Mouse (Mus musculus): ENCODE measurements around the gene Olfr812. TPM values are rescaled to one million over a fixed set of nuclear protein-coding genes. Genes with fewer than 3 reads are reported as not detected.

The Olfr812 gene
- not detected in 2 replicates for polyA plus RNA-seq (2015; fragmentation: Nextera tagmentation; extraction: Ambion mirVana)

GRCm38 (mm10) chr10:129845994-129846393 is at the start of gene Olfr812:
Gene Olfr812 (minus strand): TSS chr10:129846094.

GRCm38 (mm10) chr10:129879751-129880150 is 33.9 kb upstream of the Olfr812 start, which contains the start of gene Olfr814:
Gene Olfr814 (minus strand): TSS chr10:129879851.

GRCm38 (mm10) chr10:129855067-129855466 is 9.2 kb upstream of the Olfr812 start, which contains the start of gene Olfr813:
Gene Olfr813 (plus strand): TSS chr10:129855367.

GRCm38 (mm10) chr10:129804296-129804695 is 41.6 kb downstream of the Olfr812 start, which contains the start of gene Olfr811:
Gene Olfr811 (minus strand): TSS chr10:129804396.

GRCm38 (mm10) chr10:129794817-129795216 is 51.1 kb downstream of the Olfr812 start, which contains the start of gene Olfr810:
Gene Olfr810 (minus strand): TSS chr10:129794917.

Other genes starting within 250 kb of the Olfr812 start
- gene Olfr796, start 233.5 kb downstream of the Olfr812 start, polyA plus RNA-seq (2015; fragmentation: Nextera tagmentation; extraction: Ambion mirVana): not detected in 2 replicates
- not detected in 2 replicates for gene Olfr798, start 218.2 kb downstream of the Olfr812 start, polyA plus RNA-seq (2015; fragmentation: Nextera tagmentation; extraction: Ambion mirVana)
- gene Olfr799, start 208.6 kb downstream of the Olfr812 start, polyA plus RNA-seq (2015; fragmentation: Nextera tagmentation; extraction: Ambion mirVana): not detected in 2 replicates
- not detected in 2 replicates for gene Olfr800, start 188.4 kb downstream of the Olfr812 start, polyA plus RNA-seq (2015; fragmentation: Nextera tagmentation; extraction: Ambion mirVana)
- gene Olfr801, start 172.2 kb downstream of the Olfr812 start, polyA plus RNA-seq (2015; fragmentation: Nextera tagmentation; extraction: Ambion mirVana): not detected in 2 replicates
- gene Olfr802, start 157.9 kb downstream of the Olfr812 start, polyA plus RNA-seq (2015; fragmentation: Nextera tagmentation; extraction: Ambion mirVana): 0.04 and 0.08 TPM in 2 replicates
- gene Olfr803, start 151.8 kb downstream of the Olfr812 start, polyA plus RNA-seq (2015; fragmentation: Nextera tagmentation; extraction: Ambion mirVana): not detected in 2 replicates
- not detected in 2 replicates for gene Olfr804, start 142.9 kb downstream of the Olfr812 start, polyA plus RNA-seq (2015; fragmentation: Nextera tagmentation; extraction: Ambion mirVana)
- not detected in 2 replicates for gene Olfr805, start 116.7 kb downstream of the Olfr812 start, polyA plus RNA-seq (2015; fragmentation: Nextera tagmentation; extraction: Ambion mirVana)
- not detected in 2 replicates for gene Olfr806, start 104.2 kb downstream of the Olfr812 start, polyA plus RNA-seq (2015; fragmentation: Nextera tagmentation; extraction: Ambion mirVana)
- not detected in 2 replicates for gene Olfr807, start 88.3 kb downstream of the Olfr812 start, polyA plus RNA-seq (2015; fragmentation: Nextera tagmentation; extraction: Ambion mirVana)
- gene Olfr808, start 80.6 kb downstream of the Olfr812 start, polyA plus RNA-seq (2015; fragmentation: Nextera tagmentation; extraction: Ambion mirVana): not detected in 2 replicates
- gene Olfr809, start 71.5 kb downstream of the Olfr812 start, polyA plus RNA-seq (2015; fragmentation: Nextera tagmentation; extraction: Ambion mirVana): not detected in 2 replicates
- gene Olfr810, start 51.2 kb downstream of the Olfr812 start, polyA plus RNA-seq (2015; fragmentation: Nextera tagmentation; extraction: Ambion mirVana): not detected in 2 replicates
- not detected in 2 replicates for gene Olfr811, start 41.7 kb downstream of the Olfr812 start, polyA plus RNA-seq (2015; fragmentation: Nextera tagmentation; extraction: Ambion mirVana)
- not detected in 2 replicates for gene Olfr813, start 9.3 kb upstream of the Olfr812 start, polyA plus RNA-seq (2015; fragmentation: Nextera tagmentation; extraction: Ambion mirVana)
- not detected in 2 replicates for gene Olfr814, start 33.8 kb upstream of the Olfr812 start, polyA plus RNA-seq (2015; fragmentation: Nextera tagmentation; extraction: Ambion mirVana)
- not detected in 2 replicates for gene Olfr815, start 59.8 kb upstream of the Olfr812 start, polyA plus RNA-seq (2015; fragmentation: Nextera tagmentation; extraction: Ambion mirVana)
- not detected in 2 replicates for gene Olfr816, start 69.5 kb upstream of the Olfr812 start, polyA plus RNA-seq (2015; fragmentation: Nextera tagmentation; extraction: Ambion mirVana)
- gene Olfr818, start 103.0 kb upstream of the Olfr812 start, polyA plus RNA-seq (2015; fragmentation: Nextera tagmentation; extraction: Ambion mirVana): not detected in 2 replicates
- gene Olfr819, start 121.2 kb upstream of the Olfr812 start, polyA plus RNA-seq (2015; fragmentation: Nextera tagmentation; extraction: Ambion mirVana): not detected in 2 replicates
- gene Olfr247, start 130.0 kb upstream of the Olfr812 start, polyA plus RNA-seq (2015; fragmentation: Nextera tagmentation; extraction: Ambion mirVana): not detected in 2 replicates
- gene Gm10310, start 139.0 kb upstream of the Olfr812 start, polyA plus RNA-seq (2015; fragmentation: Nextera tagmentation; extraction: Ambion mirVana): not detected in 2 replicates
- gene Olfr820, start 166.5 kb upstream of the Olfr812 start, polyA plus RNA-seq (2015; fragmentation: Nextera tagmentation; extraction: Ambion mirVana): not detected in 2 replicates
- gene Olfr821, start 184.3 kb upstream of the Olfr812 start, polyA plus RNA-seq (2015; fragmentation: Nextera tagmentation; extraction: Ambion mirVana): not detected in 2 replicates
- not detected in 2 replicates for gene Olfr822, start 225.1 kb upstream of the Olfr812 start, polyA plus RNA-seq (2015; fragmentation: Nextera tagmentation; extraction: Ambion mirVana)